Mouse (Mus musculus): ENCODE results near the gene Dhrs13. TPM values are rescaled to one million over a fixed set of nuclear protein-coding genes. Genes with fewer than 3 reads are reported as not detected.
"Not testable (repeated sequence)": the region's sequence is repeated elsewhere in the genome, so short reads cannot be mapped to it uniquely, and the experiment has no call there.

Gene Dhrs13
- polyA plus RNA-seq, 1 experiment, result 7.1 TPM

GRCm38 (mm10) chr11:78037831-78038752 is 6.0 kb downstream of the Dhrs13 start, which contains the start of gene Flot2:
Gene Flot2, plus strand, starts transcription at chr11:78037931.
- Histone ChIP-seq H3K4me3 (ENCODE audit: insufficient read depth, low read length) (peak within 1 kb of the TSS; percentile 97), H3K4me1 (ENCODE audit: control insufficient read depth, insufficient read depth, low read length) (no peaks in the 10 kb centered on the region; the same call in 1 of the 2 replicates), H3K27ac (ENCODE audit: insufficient read depth, low read length) (peak within 1 kb of the TSS; percentile 60)
- 0 out of 2 replicates have a peak, but pooled peaks have one; percentile 24 for TF ChIP-seq POLR2A (IDR thresholded peaks at IDR 0.05; ENCODE audit: extremely low read depth, insufficient read depth, low read length)
- no peak for TF ChIP-seq CTCF (IDR thresholded peaks at IDR 0.05; ENCODE audit: extremely low read depth, insufficient read depth, low read length)

DNA sequence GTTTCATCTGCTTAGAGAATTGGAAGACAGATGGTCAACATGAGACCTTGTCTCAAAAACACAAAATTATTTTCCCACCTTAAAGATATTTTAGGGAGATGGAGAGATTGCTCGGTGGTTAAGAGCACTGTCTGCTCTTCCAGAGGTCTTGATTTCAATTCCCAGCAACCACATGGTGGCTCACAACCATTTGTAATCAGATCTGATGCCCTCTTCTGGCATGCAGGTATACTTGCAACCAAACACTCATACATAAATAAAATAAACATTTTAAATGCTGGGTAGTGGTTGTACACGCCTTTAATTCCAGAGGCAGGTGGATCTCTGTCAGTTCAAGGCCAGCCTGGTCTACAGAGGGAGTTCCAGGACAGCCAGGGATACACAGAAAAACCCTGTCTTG is 8.8 kb downstream of the Dhrs13 start:
- H3K4me3 ChIP-seq (ENCODE audit: insufficient read depth, low read length), result no peak overlapping the region
- no peaks in the 10 kb centered on the region; the same call in 1 of the 2 replicates for H3K4me1 ChIP-seq (ENCODE audit: control insufficient read depth, insufficient read depth, low read length)
- TF ChIP-seq CTCF (IDR thresholded peaks at IDR 0.05; ENCODE audit: extremely low read depth, insufficient read depth, low read length), result no peak
- no peak for TF ChIP-seq POLR2A (IDR thresholded peaks at IDR 0.05; ENCODE audit: extremely low read depth, insufficient read depth, low read length)
- no peak overlapping the region for H3K27ac ChIP-seq (ENCODE audit: insufficient read depth, low read length)

DNA sequence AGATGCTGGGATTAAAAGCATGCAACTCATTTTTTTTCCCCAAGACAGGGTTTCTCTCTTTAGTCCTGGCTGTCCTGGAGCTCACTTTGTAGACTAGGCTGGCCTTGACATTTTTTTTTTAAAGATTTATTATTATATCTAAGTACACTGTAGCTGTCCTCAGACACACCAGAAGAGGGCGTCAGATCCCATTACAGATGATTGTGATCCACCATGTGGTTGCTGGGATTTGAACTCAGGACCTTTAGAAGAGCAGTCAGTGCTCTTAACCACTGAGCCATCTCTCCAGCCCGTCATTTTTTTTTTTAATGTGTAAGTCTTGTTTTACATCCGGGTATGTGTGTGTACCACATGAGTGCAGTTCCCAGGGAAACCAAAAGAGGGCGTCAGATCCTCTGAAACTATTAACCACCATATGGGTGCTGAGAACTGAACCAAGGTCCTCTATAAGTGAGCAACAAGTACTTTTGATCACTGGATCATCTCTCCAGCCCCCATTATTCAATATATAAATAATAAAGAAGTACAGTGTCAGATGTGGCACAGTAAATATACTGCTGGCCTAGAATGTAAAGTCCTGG is 10.3 kb downstream of the Dhrs13 start:
- not testable (repeated sequence) for H3K27ac ChIP-seq (ENCODE audit: insufficient read depth, low read length); H3K4me3 ChIP-seq (ENCODE audit: insufficient read depth, low read length); H3K4me1 ChIP-seq (ENCODE audit: control insufficient read depth, insufficient read depth, low read length)

GRCm38 (mm10) chr11:78044758-78045251 is 12.7 kb downstream of the Dhrs13 start:
- no peak for TF ChIP-seq CTCF (IDR thresholded peaks at IDR 0.05; ENCODE audit: extremely low read depth, insufficient read depth, low read length)
- TF ChIP-seq POLR2A (IDR thresholded peaks at IDR 0.05; ENCODE audit: extremely low read depth, insufficient read depth, low read length), result no peak
- Histone ChIP-seq H3K4me1 (ENCODE audit: control insufficient read depth, insufficient read depth, low read length) (no peaks in the 10 kb centered on the region), H3K4me3 (ENCODE audit: insufficient read depth, low read length) (no peak overlapping the region), H3K27ac (ENCODE audit: insufficient read depth, low read length) (no peak overlapping the region)

GRCm38 (mm10) chr11:78048637-78049036 is 16.6 kb downstream of the Dhrs13 start:
- not testable (repeated sequence) for H3K27ac ChIP-seq (ENCODE audit: insufficient read depth, low read length); H3K4me3 ChIP-seq (ENCODE audit: insufficient read depth, low read length); H3K4me1 ChIP-seq (ENCODE audit: control insufficient read depth, insufficient read depth, low read length)

DNA sequence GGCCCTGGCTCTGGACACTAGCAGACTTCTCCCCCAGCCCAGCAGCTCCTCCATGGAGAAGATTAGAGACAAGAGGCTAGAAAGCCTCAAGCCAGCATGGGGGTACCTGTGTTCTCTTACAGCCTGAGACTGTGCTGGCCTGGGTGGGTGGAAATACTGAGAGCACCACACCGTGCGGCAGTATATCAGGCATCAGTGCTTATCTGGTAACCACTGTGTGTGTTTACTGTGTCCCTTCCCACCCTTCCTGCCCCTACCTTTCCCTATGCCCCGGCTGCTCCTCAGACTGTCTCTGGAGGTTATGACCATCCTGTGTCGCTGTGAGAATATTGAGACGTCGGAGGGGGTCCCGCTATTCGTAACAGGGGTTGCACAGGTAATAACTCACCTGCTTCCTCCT is 21.0 kb downstream of the Dhrs13 start:
- Histone ChIP-seq H3K4me3 (ENCODE audit: insufficient read depth, low read length) (no peak overlapping the region), H3K27ac (ENCODE audit: insufficient read depth, low read length) (no peak overlapping the region), H3K4me1 (ENCODE audit: control insufficient read depth, insufficient read depth, low read length) (no peaks in the 10 kb centered on the region)
- TF ChIP-seq POLR2A (IDR thresholded peaks at IDR 0.05; ENCODE audit: extremely low read depth, insufficient read depth, low read length) (no peak), CTCF (IDR thresholded peaks at IDR 0.05; ENCODE audit: extremely low read depth, insufficient read depth, low read length) (no peak)

DNA sequence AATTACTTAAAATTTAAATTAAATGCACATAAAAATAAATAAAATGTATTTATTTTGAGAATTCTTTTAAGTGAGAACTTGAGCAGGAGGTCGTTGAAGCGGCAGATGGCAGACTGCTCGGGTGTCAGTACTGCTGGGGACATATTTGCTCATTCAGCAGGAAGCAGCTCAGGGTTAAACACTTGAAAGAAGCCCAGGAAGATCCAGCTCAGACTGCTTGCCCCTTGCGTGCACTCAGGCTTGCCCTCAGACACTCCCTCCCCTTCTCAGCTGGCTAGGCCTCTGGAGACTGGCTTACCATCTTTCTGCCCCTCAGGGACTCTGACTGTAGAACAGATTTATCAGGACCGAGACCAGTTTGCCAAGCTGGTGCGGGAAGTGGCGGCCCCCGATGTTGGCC is 24.9 kb downstream of the Dhrs13 start:
- Histone ChIP-seq H3K4me3 (ENCODE audit: insufficient read depth, low read length) (no peak overlapping the region), H3K4me1 (ENCODE audit: control insufficient read depth, insufficient read depth, low read length) (no peaks in the 10 kb centered on the region), H3K27ac (ENCODE audit: insufficient read depth, low read length) (no peak overlapping the region)
- TF ChIP-seq CTCF (IDR thresholded peaks at IDR 0.05; ENCODE audit: extremely low read depth, insufficient read depth, low read length), result no peak
- no peak for TF ChIP-seq POLR2A (IDR thresholded peaks at IDR 0.05; ENCODE audit: extremely low read depth, insufficient read depth, low read length)

DNA sequence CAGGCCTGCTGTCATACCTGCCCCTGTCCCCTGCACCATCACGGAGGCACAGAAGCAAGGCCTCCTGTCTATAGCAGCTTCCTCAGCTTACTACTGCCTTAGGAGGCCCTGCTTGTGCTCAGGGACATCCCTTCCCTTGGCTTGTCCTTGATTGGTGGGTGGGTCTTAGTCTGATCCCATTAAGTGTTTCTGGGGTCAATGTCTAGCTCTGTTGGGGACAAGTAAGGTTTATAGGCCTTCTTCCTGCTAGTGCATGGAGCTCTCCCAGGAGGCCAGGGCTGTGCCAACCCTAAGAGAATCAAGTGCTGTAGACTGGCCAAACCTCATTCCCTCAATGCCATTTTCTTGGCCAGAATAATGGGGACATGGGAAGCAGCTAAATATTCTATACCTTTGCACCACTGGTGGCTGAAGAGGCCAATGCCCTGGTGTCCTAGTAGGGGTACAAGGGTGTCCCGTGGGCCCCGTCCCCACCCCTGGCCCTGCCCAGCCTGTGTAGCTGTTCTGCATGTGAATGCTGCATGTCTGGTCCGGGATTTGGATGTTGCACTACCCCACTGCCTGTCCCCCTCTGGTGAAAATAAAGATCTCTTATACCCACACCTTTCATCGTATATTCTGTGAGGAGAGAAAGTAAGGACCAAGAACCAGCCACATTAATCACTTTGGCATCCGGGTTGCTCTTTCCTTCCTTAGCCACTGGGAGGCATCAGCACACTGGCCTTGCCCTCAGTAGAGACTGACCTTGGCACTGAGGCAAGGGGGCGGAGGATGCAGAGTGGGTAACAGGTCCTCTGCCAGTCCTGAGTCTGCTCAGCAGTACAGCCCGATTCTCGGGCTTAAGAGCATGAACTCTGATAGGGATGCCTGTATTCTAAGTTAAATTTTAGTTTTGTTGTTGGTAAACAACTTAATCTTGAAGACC is 28.0 kb downstream of the Dhrs13 start:
- no peak for TF ChIP-seq POLR2A (IDR thresholded peaks at IDR 0.05; ENCODE audit: extremely low read depth, insufficient read depth, low read length)
- peak; percentile 89 for TF ChIP-seq CTCF (IDR thresholded peaks at IDR 0.05; ENCODE audit: extremely low read depth, insufficient read depth, low read length)
- no peak overlapping the region for H3K27ac ChIP-seq (ENCODE audit: insufficient read depth, low read length)
- no peak overlapping the region for H3K4me3 ChIP-seq (ENCODE audit: insufficient read depth, low read length)
- no peaks in the 10 kb centered on the region for H3K4me1 ChIP-seq (ENCODE audit: control insufficient read depth, insufficient read depth, low read length)

GRCm38 (mm10) chr11:78062563-78062962 is 30.5 kb downstream of the Dhrs13 start:
- H3K4me3 ChIP-seq (ENCODE audit: insufficient read depth, low read length), result no peak overlapping the region
- TF ChIP-seq POLR2A (IDR thresholded peaks at IDR 0.05; ENCODE audit: extremely low read depth, insufficient read depth, low read length), result no peak
- TF ChIP-seq CTCF (IDR thresholded peaks at IDR 0.05; ENCODE audit: extremely low read depth, insufficient read depth, low read length), result no peak
- no peaks in the 10 kb centered on the region for H3K4me1 ChIP-seq (ENCODE audit: control insufficient read depth, insufficient read depth, low read length)
- H3K27ac ChIP-seq (ENCODE audit: insufficient read depth, low read length), result no peak overlapping the region
